Mouse (Mus musculus): Measurements from ENCODE around the gene Cfap99.

DNA sequence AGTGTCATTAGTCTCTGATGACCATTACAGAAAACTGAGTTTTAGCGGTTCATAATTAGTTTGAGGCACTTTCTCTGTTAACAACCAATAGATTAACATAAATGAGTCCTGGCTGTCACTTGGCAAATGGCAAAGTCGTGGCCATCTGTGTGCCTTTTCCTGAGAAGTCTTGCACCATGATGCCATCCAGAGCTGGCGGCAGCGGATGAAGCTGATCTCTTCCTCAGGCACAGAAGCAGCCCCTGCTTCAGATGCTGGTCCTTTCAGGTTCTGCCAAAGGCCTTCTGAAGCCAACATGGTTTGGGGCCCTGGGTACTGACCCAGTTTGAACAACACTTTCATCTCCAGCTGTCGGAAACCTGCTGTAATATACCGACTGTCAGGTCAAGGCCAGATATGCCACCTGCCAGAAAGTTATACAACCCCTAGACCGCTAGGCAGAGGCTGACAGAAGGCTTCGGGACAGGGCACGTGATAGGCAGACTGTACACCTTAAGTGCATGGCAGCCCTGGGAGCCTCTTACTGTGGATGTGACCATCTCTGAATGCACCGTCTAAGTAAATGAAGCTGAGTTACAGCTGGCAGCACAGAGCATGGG is 10.6 kb downstream of the Cfap99 start:
- TF ChIP-seq POLR2A (IDR thresholded peaks at IDR 0.05; ENCODE audit: borderline replicate concordance, insufficient read depth, low read length), result no peak
- TF ChIP-seq CTCF (IDR thresholded peaks at IDR 0.05; ENCODE audit: borderline replicate concordance, insufficient read depth, low read depth, low read length), result no peak
